Mouse (Mus musculus) embryo, embryonic 11 days (tissue): Measurements from ENCODE around the gene Hmbs.
"Not testable (repeated sequence)": the region's sequence is repeated elsewhere in the genome, so short reads cannot be mapped to it uniquely, and the experiment has no call there.

ENCODE experiments used
- DNase-seq: peaks from one replicate; pipeline ENCODE4 v3.0.0-alpha.2; 2015

Gene Hmbs

DNA sequence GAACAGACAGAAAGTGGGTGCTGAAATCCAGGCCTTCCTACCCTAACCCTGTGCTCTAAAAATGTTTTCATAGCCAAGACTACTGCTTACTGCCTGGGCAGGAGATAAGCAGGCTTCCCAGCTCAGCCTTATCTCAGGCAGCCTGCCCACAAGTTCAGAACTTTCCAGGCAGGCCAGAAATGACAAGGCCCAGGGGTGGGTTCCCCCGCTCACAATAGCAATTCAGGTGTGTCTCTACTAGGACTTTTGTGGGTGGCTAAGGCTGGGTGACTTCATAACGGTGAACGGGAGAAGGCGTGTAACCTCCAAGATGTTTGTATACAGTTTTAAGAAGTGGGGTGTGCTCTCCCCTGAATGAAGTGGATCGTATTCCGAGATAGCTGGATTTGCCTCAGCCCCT, 738 bp downstream of the Hmbs start:
- DNase-seq: no peak

- no peak for DNase-seq
Observed at GRCm38 (mm10) chr9:44342605-44343004, 1.4 kb downstream of the Hmbs start.

DNA sequence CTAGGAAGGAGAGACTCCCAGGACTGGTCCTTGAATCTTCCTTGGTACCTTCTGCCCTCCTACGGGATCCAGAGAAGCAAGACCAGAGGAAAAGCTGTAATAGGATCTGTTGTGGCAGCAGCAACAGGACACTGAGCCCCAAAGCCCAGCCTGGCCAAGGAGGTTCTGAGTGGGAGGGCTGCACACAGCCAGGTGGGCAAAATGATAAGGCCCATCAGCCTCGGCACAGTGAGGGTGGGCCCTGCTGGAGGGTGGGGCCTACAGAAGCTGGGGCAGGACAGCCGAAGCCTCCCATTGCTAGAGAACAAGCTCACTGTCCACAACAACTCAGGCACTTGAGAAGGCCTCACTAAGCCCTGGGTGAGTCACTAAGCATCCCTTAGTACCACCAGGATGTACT, 1.9 kb downstream of the Hmbs start:
- DNase-seq: no peak

DNA sequence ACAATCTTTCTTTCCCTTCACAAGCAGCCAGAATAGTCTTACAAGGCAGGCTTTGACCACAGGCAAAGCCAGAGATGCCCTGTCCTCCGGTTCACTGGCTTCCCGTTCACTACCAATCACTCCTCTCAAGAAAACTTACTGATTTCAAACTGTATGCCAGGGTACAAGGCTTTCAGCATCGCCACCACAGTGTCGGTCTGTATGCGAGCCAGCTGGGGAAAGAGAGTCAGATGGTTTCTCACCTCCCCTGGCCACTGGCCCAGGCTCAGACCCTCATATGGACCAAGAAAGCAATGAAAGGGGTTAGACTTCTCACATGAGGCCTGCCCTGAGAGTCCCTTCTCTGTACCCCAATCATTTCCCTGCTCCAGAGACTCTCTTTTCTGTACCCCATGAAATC, 2.5 kb downstream of the Hmbs start:
- no peak for DNase-seq

- no peak for DNase-seq
Observed at GRCm38 (mm10) chr9:44338574-44338973, 5.5 kb downstream of the Hmbs start.

- DNase-seq: no peak
Observed at GRCm38 (mm10) chr9:44337436-44338169, 6.4 kb downstream of the Hmbs start.

GRCm38 (mm10) chr9:44336964-44337363, 7.1 kb downstream of the Hmbs start:
- DNase-seq: no peak

DNA sequence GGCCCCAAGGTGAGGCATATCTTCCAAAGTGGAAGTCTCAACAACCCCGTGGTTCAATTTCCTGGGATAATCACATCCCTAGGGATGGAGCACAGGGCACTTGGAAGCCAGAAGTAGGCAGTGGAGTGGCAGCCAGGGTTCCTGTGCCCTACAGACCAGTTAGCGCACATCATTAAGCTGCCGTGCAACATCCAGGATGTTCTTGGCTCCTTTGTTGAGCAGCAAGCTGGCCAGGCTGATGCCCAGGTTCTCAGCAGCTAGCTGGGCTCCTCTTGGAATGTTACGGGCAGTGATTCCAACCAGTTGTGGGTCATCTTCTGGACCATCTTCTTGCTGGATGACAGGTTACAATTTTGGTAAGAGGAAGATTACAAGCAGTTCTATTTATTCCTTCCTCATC, 7.5 kb downstream of the Hmbs start:
- DNase-seq: not testable (repeated sequence)

GRCm38 (mm10) chr9:44336093-44336406, 8.0 kb downstream of the Hmbs start:
- no peak for DNase-seq

DNA sequence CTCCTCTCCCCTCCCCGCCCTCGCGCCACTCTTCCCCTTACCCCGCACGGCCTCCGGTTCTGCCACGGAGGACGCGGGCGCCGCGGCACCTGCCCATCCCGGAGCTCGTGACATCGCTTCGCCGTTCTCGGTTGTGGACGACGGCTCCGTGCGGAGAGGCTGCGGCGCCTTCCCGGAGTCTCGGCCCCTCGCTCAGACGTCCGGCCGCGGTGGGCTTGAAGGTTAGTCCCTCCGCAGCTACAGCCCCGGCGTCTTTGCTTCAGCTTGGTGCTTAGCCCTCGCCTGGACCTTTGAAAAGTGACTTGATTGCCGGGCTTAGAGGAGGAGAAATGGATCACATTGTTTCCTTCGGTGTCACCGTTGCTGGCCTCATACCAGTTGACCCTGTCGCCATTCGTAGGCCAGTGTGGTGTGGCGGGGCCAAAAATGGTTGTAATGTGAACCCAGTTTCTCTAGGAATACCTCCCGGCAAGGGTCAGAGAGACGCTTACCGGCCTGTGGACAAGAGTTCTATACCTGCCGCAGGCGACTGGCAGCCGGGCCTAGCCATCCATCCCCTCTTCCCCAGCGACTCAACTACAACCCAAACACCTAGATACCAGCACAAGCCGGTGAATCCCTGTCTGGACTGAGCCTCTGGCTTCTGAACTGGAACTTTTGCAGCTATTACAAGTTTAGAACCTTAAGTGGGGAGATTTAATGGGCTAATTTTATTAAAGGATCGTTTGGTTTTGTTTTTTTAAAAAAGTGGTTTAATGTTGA, 8.5 kb downstream of the Hmbs start:
- peak; percentile 59 for DNase-seq

DNA sequence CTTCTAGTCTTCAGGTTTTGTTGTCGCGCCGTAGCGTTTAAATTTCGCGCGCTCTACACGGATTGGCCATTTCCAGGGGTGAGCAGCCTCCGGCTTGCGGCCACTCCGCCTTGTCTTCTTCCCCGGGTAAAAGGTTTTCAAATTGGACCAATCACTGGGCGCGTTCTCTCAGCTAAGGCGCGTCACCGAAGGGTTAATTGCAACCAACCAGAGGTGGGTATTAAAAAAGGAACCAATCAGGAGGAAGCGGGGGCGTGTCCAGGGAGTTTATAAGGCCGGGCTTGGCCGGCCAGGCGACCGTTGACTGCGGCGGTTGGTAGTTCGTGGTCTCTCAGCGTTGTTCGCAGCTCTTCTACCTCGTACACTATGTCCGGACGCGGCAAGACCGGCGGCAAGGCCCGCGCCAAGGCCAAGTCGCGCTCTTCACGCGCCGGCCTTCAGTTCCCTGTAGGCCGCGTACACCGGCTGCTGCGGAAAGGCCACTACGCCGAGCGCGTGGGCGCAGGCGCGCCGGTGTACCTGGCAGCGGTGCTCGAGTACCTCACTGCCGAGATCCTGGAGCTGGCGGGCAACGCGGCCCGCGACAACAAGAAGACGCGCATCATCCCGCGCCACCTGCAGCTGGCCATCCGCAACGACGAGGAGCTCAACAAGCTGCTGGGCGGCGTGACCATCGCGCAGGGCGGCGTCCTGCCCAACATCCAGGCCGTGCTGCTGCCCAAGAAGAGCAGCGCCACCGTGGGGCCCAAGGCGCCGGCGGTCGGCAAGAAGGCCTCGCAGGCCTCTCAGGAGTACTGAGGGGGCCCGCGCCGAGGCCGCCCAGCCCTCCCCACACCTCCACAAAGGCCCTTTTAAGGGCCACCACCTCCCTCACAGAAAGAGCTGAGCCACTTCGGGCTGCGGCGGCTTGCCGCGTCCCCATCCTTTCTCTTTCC, 9.4 kb downstream of the Hmbs start, which contains the start of gene H2afx:
Gene H2afx (plus strand): TSS at position 299 of the 935 bp plus-strand sequence.
- peak; percentile 99 for DNase-seq

- DNase-seq: no peak
Observed at GRCm38 (mm10) chr9:44332918-44333638, 10.9 kb downstream of the Hmbs start.

- DNase-seq: no peak
Observed at GRCm38 (mm10) chr9:44330736-44331135, 13.3 kb downstream of the Hmbs start.

GRCm38 (mm10) chr9:44327926-44328325, 16.1 kb downstream of the Hmbs start:
- DNase-seq: no peak

- DNase-seq: peak; percentile 80
Observed at GRCm38 (mm10) chr9:44327064-44327711, 16.8 kb downstream of the Hmbs start.

DNA sequence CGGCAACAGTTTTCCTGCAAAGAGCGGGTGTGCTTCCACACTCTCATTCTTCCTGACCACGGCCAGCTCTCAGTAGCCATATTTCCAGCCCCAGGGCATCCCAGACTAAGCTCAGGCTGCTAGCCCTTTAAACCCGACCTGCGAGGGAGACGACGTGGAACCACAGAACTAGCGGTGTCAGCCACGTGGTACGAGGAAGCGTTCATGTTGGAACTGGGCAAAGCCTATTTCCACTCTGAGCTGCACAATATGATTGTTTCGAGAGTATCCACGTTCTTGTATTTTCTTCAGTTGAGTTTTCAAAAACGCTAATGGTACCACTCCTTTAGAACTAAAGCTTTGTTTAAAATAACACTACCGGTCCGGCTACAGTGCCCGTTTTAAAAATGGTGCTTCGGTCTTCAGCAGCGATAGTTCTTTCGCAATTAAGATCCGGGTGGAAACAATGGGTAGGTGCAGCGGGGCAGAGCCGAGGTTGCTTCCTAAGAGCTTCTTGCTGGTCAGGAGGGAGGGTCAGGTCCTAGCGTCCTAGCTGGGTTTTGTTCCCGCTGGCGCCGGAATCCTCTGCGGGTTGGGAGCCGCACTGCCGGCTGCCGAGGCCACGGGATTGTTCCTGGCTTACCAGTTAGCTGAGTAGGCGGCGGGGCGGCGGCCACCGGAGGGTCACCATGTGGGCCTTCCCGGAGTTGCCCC, 17.5 kb downstream of the Hmbs start:
- peak; percentile 91 for DNase-seq

GRCm38 (mm10) chr9:44325768-44326370, 18.2 kb downstream of the Hmbs start, which contains the start of gene Dpagt1:
Gene Dpagt1, plus strand, starts transcription at chr9:44326019.
- no peak for DNase-seq

GRCm38 (mm10) chr9:44325032-44325767, 18.8 kb downstream of the Hmbs start:
- DNase-seq: not testable (repeated sequence)

DNA sequence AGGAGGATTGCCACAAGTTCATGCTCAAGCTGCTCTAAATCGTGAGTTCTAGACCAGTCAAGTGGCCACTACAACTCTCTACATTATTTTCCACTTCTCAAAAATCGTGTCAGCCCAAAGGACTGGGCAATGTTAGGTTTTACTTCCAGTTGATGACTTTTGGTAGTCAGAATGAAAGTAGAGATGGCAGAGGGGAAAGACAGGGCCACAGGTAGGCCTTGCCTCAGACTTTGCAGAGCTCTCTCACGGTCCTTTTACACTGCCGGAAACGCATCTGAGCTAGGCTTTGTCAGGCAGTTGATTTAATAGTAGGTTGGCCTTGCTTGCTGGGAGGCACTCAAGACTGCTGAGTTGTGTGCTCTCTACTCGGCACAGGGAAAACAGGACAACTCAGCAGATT, 19.9 kb downstream of the Hmbs start:
- no peak for DNase-seq

DNA sequence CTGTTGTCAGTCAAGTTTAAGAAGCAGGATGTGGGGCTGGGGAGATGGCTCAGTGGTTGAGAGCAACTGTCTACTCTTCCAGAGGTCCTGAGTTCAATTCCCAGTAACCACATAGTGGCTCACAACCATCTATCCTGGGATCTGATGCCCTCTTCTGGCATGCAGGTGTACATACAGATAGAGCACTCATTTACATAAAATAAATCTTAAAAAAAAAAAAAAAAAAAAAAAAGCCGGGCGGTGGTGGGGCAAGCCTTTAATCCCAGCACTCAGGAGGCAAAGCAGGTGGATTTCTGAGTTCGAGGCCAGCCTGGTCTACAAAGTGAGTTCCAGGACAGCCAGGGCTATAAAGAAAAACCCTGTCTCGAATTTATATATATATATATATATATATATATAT, 20.4 kb downstream of the Hmbs start:
- DNase-seq: not testable (repeated sequence)
